Mouse (Mus musculus) cortical plate, adult 2 months (tissue): ENCODE data around the gene Slc35f2. TPM values are rescaled to one million over a fixed set of nuclear protein-coding genes. Genes with fewer than 3 reads are reported as not detected.

Source experiments
- H3K27ac ChIP-seq: fragments of 200-500 bp; 2 replicates; pipeline ENCODE4 v1.5.1; 2012; ENCODE audit warnings: low read length, control low read depth, inconsistent platforms; ENCODE audit not compliant: insufficient read depth
- H3K4me1 ChIP-seq: fragments of 200-500 bp; 2 replicates; pipeline ENCODE4 v1.6.1; 2011; ENCODE audit warnings: low read length; ENCODE audit not compliant: control insufficient read depth, insufficient read depth
- H3K4me3 ChIP-seq: fragments of 200-500 bp; 2 replicates; pipeline ENCODE4 v1.5.1; 2011; ENCODE audit warnings: mild to moderate bottlenecking, low read length, control low read depth; ENCODE audit not compliant: insufficient read depth
- CTCF ChIP-seq: fragments of 200-500 bp; IDR thresholded peaks from 2 replicates; pipeline ENCODE4 v1.5.1; 2011; ENCODE audit warnings: mild to moderate bottlenecking, control low read depth, low read length; ENCODE audit not compliant: insufficient read depth; ENCODE audit errors: extremely low read depth
- POLR2A ChIP-seq: fragments of 200-500 bp; IDR thresholded peaks from 2 replicates; pipeline ENCODE4 v1.6.1; 2011; ENCODE audit warnings: mild to moderate bottlenecking, low read length, control low read depth; ENCODE audit not compliant: insufficient read depth; ENCODE audit errors: extremely low read depth
- polyA plus RNA-seq: library from polyadenylated mRNA; depleted of rRNA; stranded (reverse); fragments of >200 nt; gene quantifications from 2 replicates; pipeline ENCODE4 v1.2.3, GENCODE M21; 2012; rRNA removed

Gene Slc35f2
- polyA plus RNA-seq, 1 experiment, result 5.7 TPM

- Histone ChIP-seq H3K27ac (peak overlapping the region; percentile 48), H3K4me3 (no peak overlapping the region), H3K4me1 (peaks cover 3% of the 10 kb centered on the region)
- no peak for TF ChIP-seq POLR2A
- no peak for TF ChIP-seq CTCF
These were observed 82.3 kb downstream of the Slc35f2 start for GRCm38 (mm10) chr9:53853672-53854071.

- peak overlapping the region; percentile 48 for H3K27ac ChIP-seq
- H3K4me1 ChIP-seq, result peaks cover 3% of the 10 kb centered on the region
- H3K4me3 ChIP-seq, result no peak overlapping the region
- no peak for TF ChIP-seq CTCF
- TF ChIP-seq POLR2A, result no peak
These were observed 83.2 kb downstream of the Slc35f2 start for GRCm38 (mm10) chr9:53854525-53854924.

- no peak overlapping the region for H3K27ac ChIP-seq
- H3K4me3 ChIP-seq, result no peak overlapping the region
- peaks cover 3% of the 10 kb centered on the region for H3K4me1 ChIP-seq
- no peak for TF ChIP-seq POLR2A
- TF ChIP-seq CTCF, result no peak
These were observed 86.5 kb downstream of the Slc35f2 start for GRCm38 (mm10) chr9:53857864-53858263.

Other genes with a start within 250 kb of the Slc35f2 start
- 5.3 and 7.2 TPM in 2 replicates for gene Atm, start 234.8 kb upstream of the Slc35f2 start, polyA plus RNA-seq
- gene Npat, start 234.5 kb upstream of the Slc35f2 start, polyA plus RNA-seq, result 10.3 and 10.9 TPM in 2 replicates
- 68.6 and 69.0 TPM in 2 replicates for gene Acat1, start 161.2 kb upstream of the Slc35f2 start, polyA plus RNA-seq
- gene Cul5, start 101.5 kb upstream of the Slc35f2 start, polyA plus RNA-seq, result 20.3 and 21.4 TPM in 2 replicates
- 0.45 and 0.69 TPM in 2 replicates for gene Rab39, start 65.3 kb upstream of the Slc35f2 start, polyA plus RNA-seq
- gene Sln, start 78.6 kb downstream of the Slc35f2 start, polyA plus RNA-seq, result 0.38 and 0.50 TPM in 2 replicates
- 163 and 167 TPM in 2 replicates for gene Elmod1, start 203.8 kb downstream of the Slc35f2 start, polyA plus RNA-seq